Mouse (Mus musculus) lung, embryonic 14.5 days (tissue): ENCODE measurements around the gene Tcf7l2. TPM values are rescaled to one million over a fixed set of nuclear protein-coding genes. Genes with fewer than 3 reads are reported as not detected.

Experiments
- ATAC-seq: fragments of 200-750 bp; cut with Nextera tagmentation; 2 replicates; pipeline ENCODE4 v1.8.0; 2017; ENCODE audit warnings: mild to moderate bottlenecking, moderate TSS enrichment, moderate library complexity; ENCODE audit not compliant: insufficient read depth
- DNase-seq: peaks from one replicate; pipeline ENCODE4 v3.0.0-alpha.2; 2015
- H3K27ac ChIP-seq: fragments of 300-500 bp; sonication (generic); 2 replicates; pipeline ENCODE4 v1.5.1; 2014; ENCODE audit warnings: low read depth, mild to moderate bottlenecking, moderate library complexity
- H3K27me3 ChIP-seq: fragments of 300-500 bp; sonication (generic); 2 replicates; pipeline ENCODE4 v1.6.1; 2014; ENCODE audit warnings: low read length, control low read depth; ENCODE audit not compliant: insufficient read depth
- H3K36me3 ChIP-seq: fragments of 300-500 bp; sonication (generic); 2 replicates; pipeline ENCODE4 v1.6.1; 2014; ENCODE audit warnings: control low read depth; ENCODE audit not compliant: insufficient read depth
- H3K4me1 ChIP-seq: fragments of 300-500 bp; sonication (generic); 2 replicates; pipeline ENCODE4 v1.6.1; 2014; ENCODE audit warnings: antibody characterized with exemption, control low read depth; ENCODE audit not compliant: insufficient read depth
- H3K4me2 ChIP-seq: fragments of 300-500 bp; sonication (generic); 2 replicates; pipeline ENCODE4 v1.6.1; 2014; ENCODE audit warnings: mild to moderate bottlenecking
- H3K4me3 ChIP-seq: fragments of 300-500 bp; sonication (generic); 2 replicates; pipeline ENCODE4 v1.5.1; 2014; ENCODE audit warnings: low read depth, low read length
- H3K9ac ChIP-seq: fragments of 300-500 bp; sonication (generic); 2 replicates; pipeline ENCODE4 v1.6.1; 2014
- H3K9me3 ChIP-seq: fragments of 300-500 bp; sonication (generic); 2 replicates; pipeline ENCODE4 v1.6.1; 2016; ENCODE audit warnings: low read depth, low read length, control low read depth
- CTCF ChIP-seq: IDR thresholded peaks from 2 replicates; pipeline ENCODE4 v1.5.1; 2016; ENCODE audit warnings: antibody characterized with exemption, low read depth
- WGBS: fragments of 180-500 bp; shearing (Covaris S2); extraction: QIAGEN DNeasy Blood & Tissue Kit; methylation state at CpG from one replicate; pipeline ENCODE4 v1.1.7; 2014; 5-methylcytosine and 5-hydroxymethylcytosine counted together
- polyA plus RNA-seq: library from polyadenylated mRNA; unstranded; fragments of >200 nt; fragmentation: Nextera tagmentation; extraction: Ambion mirVana; gene quantifications from 2 replicates; pipeline ENCODE4 v1.2.1, GENCODE M21; 2014

Gene Tcf7l2
- polyA plus RNA-seq, 1 experiment from 2014 or later, result 57.1 TPM

DNA sequence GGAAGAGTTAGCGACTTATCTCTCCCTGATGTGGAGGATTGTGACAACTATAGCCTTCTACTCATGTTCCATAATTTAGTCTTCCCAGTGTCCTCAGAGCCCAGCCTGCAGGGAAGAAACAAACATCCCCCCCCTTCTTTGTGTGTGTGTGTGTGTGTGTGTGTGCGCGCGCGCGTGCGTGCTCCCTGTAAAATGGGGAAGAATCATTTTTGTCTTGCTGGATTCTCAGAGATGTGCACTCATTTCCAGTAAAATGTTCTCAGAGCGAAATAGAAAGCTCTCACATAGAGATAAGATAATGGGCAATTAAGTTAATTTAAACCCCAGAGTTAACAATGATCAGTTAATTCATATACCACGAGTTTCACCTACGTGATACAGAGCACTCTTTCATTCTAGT is 112.8 kb downstream of the Tcf7l2 start:
- no peaks in the 10 kb centered on the region for H3K9me3 ChIP-seq
- H3K27me3 ChIP-seq, result no peaks in the 10 kb centered on the region
- H3K27ac ChIP-seq, result no peak overlapping the region
- WGBS, result 79% methylated on average over 10 of the region's 10 CpGs
- H3K4me2 ChIP-seq, result no peak overlapping the region
- no peaks in the 10 kb centered on the region for H3K36me3 ChIP-seq
- no peak overlapping the region for H3K4me3 ChIP-seq
- H3K4me1 ChIP-seq, result peaks cover 9% of the 10 kb centered on the region; the same call in 1 of the 2 replicates
- H3K9ac ChIP-seq, result no peak overlapping the region
- no peak for TF ChIP-seq CTCF
- no peak for DNase-seq
- ATAC-seq, result no peak

DNA sequence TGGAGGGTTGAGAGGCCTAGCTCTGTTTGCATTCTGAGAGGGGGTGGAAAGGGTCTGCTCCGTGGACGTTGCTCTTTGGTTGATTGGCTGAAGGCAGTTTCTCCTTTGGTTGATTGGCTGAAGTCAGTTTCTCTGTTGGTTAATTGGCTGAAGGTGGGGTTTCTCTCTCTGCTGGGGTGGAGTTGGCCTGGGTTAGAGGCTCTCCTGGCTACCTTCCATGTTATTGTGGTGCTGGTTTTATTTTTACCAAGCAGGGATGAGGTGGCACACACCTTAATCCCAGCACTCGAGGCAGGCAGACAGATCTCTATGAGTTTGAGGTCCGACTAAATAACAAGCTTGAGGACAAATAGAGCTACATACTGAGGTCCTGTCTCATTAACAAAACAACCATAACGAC is 114.0 kb downstream of the Tcf7l2 start:
- Histone ChIP-seq H3K36me3 (no peaks in the 10 kb centered on the region), H3K9ac (no peak overlapping the region), H3K27ac (no peak overlapping the region), H3K27me3 (no peaks in the 10 kb centered on the region), H3K4me3 (no peak overlapping the region), H3K4me2 (no peak overlapping the region), H3K9me3 (no peaks in the 10 kb centered on the region), H3K4me1 (peaks cover 9% of the 10 kb centered on the region; the same call in 1 of the 2 replicates)
- WGBS, result 78% methylated on average over 5 of the region's 5 CpGs
- DNase-seq, result no peak
- no peak for ATAC-seq
- TF ChIP-seq CTCF, result no peak

DNA sequence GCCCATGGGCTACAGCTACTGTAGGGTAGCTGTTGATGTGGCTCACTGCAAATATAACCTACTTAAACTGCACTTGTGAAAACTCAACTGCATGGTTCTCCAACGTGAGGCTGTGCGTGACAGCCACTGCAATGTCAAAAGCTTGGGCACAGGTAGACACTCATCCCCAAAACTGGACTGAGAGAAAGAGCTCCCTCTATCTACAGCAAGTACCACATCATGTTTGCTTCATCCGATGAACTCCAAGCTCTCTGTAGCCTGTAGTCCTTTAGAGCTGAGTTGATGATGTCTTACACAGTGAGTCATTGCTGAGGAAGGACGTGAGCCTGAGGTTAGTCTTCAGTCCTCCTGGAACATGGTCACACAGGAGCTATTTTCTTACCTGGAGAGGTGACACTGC is 115.7 kb downstream of the Tcf7l2 start:
- no peaks in the 10 kb centered on the region for H3K9me3 ChIP-seq
- WGBS, result 82% methylated on average over 4 of the region's 4 CpGs
- H3K27me3 ChIP-seq, result no peaks in the 10 kb centered on the region
- peaks cover 3% of the 10 kb centered on the region; the same call in 1 of the 2 replicates for H3K4me1 ChIP-seq
- no peaks in the 10 kb centered on the region for H3K36me3 ChIP-seq
- H3K4me2 ChIP-seq, result no peak overlapping the region
- no peak overlapping the region for H3K27ac ChIP-seq
- ATAC-seq (no peak), DNase-seq (no peak)
- no peak overlapping the region for H3K9ac ChIP-seq
- H3K4me3 ChIP-seq, result no peak overlapping the region
- TF ChIP-seq CTCF, result 0 out of 2 replicates have a peak, but pooled peaks have one; percentile 12

DNA sequence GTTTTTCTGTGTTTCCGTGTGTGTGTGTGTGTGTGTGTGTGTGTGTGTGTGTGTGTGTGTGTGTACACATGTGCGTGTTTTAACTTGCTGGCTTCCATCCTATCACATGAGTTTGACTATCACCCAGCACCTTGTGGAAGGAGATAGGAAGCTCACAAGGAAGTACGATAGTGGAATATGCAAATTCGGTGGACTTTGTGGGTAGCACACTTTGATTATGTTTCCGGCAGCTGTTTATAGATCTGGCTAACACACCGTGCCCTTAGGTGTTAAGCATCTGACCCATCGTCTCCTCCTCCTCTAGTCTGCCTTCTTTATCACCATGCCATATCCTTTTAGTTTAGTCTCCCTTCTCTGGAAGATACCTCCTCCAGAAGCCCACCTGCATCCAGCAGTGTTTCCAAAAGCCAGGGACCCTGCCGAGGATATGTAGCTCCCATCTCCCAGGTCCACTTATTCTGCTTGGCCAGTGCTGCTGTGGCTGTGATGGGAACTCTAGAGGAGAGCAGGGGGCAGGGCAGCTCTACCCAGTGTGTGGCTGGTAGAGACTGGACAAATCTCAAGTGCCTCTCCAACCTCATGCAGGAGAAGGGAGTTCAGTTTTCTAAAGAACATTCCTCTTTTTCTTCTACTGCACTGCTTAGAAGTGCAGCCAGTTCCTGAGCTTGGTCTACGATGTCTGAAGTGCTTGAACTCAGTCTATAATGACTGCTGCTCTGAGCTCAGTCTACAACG is 118.6 kb downstream of the Tcf7l2 start:
- Histone ChIP-seq H3K9ac (no peak overlapping the region), H3K27me3 (no peaks in the 10 kb centered on the region), H3K4me2 (no peak overlapping the region), H3K9me3 (no peaks in the 10 kb centered on the region), H3K4me1 (peaks cover 2% of the 10 kb centered on the region; the same call in 1 of the 2 replicates), H3K4me3 (no peak overlapping the region), H3K36me3 (peaks cover 4% of the 10 kb centered on the region; the same call in 1 of the 2 replicates), H3K27ac (no peak overlapping the region)
- 62% methylated on average over 10 of the region's 10 CpGs for WGBS
- DNase-seq (peak; percentile 25), ATAC-seq (peak; percentile 56)
- TF ChIP-seq CTCF, result no peak

DNA sequence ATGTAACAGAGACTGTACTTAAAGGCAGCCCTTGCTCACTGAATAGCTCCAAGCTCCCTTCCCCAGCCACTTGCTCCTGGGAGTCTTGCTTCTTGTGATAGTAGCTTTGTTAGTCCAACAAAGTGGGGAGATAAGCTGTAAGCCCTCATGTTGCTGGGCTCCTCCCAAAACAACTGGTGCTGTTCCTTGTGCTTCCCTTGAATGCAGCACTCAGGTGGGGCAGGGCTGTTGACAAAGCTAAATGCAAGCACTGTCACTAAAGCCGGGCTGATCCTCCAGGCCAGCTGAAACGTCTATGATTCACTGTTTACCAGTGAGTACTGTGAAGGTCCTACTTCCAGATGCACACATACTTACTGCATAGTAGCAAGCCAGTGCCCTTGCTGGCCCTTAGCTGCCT is 120.1 kb downstream of the Tcf7l2 start:
- DNase-seq (no peak), ATAC-seq (no peak)
- Histone ChIP-seq H3K4me3 (no peak overlapping the region), H3K9me3 (no peaks in the 10 kb centered on the region), H3K4me1 (peaks cover 2% of the 10 kb centered on the region; the same call in 1 of the 2 replicates), H3K27me3 (no peaks in the 10 kb centered on the region), H3K27ac (no peak overlapping the region), H3K4me2 (no peak overlapping the region), H3K9ac (no peak overlapping the region), H3K36me3 (peaks cover 4% of the 10 kb centered on the region; the same call in 1 of the 2 replicates)
- no peak for TF ChIP-seq CTCF
- WGBS, result 46% methylated on average over 2 of the region's 2 CpGs

DNA sequence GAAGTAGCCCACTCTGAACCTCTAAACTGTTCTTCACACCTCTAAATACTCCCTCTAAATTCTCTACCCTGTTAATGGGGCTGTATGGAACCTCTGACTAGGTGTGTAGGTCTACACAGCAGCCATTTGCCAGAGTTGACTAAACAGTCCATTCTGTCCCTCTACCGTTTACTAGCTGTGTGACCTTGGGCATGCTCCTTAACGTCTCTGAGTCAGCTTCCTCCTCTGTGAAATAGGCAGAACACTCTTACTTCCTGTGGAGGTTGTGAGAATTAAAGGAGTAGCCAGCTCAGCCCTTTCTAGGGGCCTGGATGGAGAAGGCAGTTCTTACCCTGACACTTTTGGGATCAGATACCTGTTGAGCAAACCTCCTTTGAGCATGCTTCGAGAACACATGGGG is 120.9 kb downstream of the Tcf7l2 start:
- no peaks in the 10 kb centered on the region for H3K27me3 ChIP-seq
- ATAC-seq, result no peak
- H3K9ac ChIP-seq, result no peak overlapping the region
- no peak for DNase-seq
- H3K4me3 ChIP-seq, result no peak overlapping the region
- H3K36me3 ChIP-seq, result peaks cover 4% of the 10 kb centered on the region; the same call in 1 of the 2 replicates
- peaks cover 2% of the 10 kb centered on the region; the same call in 1 of the 2 replicates for H3K4me1 ChIP-seq
- TF ChIP-seq CTCF, result no peak
- H3K9me3 ChIP-seq, result no peaks in the 10 kb centered on the region
- H3K4me2 ChIP-seq, result no peak overlapping the region
- WGBS, result 78% methylated on average over 3 of the region's 3 CpGs
- H3K27ac ChIP-seq, result no peak overlapping the region

GRCm38 (mm10) chr19:55865049-55865448 is 123.4 kb downstream of the Tcf7l2 start:
- Histone ChIP-seq H3K4me2 (no peak overlapping the region), H3K27ac (no peak overlapping the region), H3K9me3 (no peaks in the 10 kb centered on the region), H3K36me3 (peaks cover 4% of the 10 kb centered on the region; the same call in 1 of the 2 replicates), H3K4me1 (peaks cover 2% of the 10 kb centered on the region; the same call in 1 of the 2 replicates), H3K27me3 (no peaks in the 10 kb centered on the region), H3K9ac (no peak overlapping the region), H3K4me3 (no peak overlapping the region)
- TF ChIP-seq CTCF, result no peak
- no peak for ATAC-seq
- DNase-seq, result no peak
- 94% methylated on average over 2 of the region's 2 CpGs for WGBS
